Mouse (Mus musculus): ENCODE data around the gene Tmeff1. TPM values are rescaled to one million over a fixed set of nuclear protein-coding genes. Genes with fewer than 3 reads are reported as not detected.

The Tmeff1 gene
- total and polyA plus RNA-seq, 2 experiments from 2014 or later: 14.7 to 17.7 TPM

DNA sequence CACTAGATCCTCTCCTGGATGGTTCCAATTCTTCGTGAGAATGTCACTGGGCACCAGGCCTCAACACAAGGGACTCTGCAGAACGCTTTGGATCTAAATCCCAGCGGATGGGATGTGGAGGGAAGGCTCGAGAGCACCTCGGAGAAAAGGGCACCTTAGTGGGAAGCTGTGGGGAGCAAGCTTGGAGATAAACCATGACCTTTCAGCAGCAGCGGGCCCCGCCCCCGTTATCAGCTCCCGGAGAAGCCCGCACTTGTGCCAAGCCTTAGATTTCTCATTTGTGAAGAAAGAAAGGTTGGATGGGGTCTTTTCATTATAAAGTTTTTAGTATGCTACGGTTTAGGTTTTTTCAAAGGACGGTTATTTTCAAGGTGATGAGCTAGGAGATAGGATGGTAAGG lies 39.0 kb upstream of the Tmeff1 start:
- ATAC-seq (ENCODE audit: insufficient read depth, low read depth) (no peak), DNase-seq (ENCODE audit: low spot score) (no peak)
- TF ChIP-seq EP300 (IDR thresholded peaks at IDR 0.05; ENCODE audit: low read depth): no peak
- H3K4me3 ChIP-seq (ENCODE audit: low read depth, low read length): no peak overlapping the region
- no peak overlapping the region for H3K27ac ChIP-seq (ENCODE audit: low read depth)
- H3K4me1 ChIP-seq (ENCODE audit: control insufficient read depth, insufficient read depth): peaks cover 46% of the 10 kb centered on the region
- no peak overlapping the region for H3K9ac ChIP-seq (replicated peaks; ENCODE audit: low read depth, low read length)
- no peak overlapping the region for H3K4me2 ChIP-seq (ENCODE audit: low read depth, low read length)
- H3K36me3 ChIP-seq (replicated peaks; ENCODE audit: control insufficient read depth, insufficient read depth, low read length): no peaks in the 10 kb centered on the region
- H3K27me3 ChIP-seq (ENCODE audit: control insufficient read depth, insufficient read depth, low read length): no peaks in the 10 kb centered on the region
- H3K9me3 ChIP-seq (replicated peaks; ENCODE audit: control insufficient read depth, low read length): no peaks in the 10 kb centered on the region
- 38% methylated on average over 12 of the region's 12 CpGs for WGBS

DNA sequence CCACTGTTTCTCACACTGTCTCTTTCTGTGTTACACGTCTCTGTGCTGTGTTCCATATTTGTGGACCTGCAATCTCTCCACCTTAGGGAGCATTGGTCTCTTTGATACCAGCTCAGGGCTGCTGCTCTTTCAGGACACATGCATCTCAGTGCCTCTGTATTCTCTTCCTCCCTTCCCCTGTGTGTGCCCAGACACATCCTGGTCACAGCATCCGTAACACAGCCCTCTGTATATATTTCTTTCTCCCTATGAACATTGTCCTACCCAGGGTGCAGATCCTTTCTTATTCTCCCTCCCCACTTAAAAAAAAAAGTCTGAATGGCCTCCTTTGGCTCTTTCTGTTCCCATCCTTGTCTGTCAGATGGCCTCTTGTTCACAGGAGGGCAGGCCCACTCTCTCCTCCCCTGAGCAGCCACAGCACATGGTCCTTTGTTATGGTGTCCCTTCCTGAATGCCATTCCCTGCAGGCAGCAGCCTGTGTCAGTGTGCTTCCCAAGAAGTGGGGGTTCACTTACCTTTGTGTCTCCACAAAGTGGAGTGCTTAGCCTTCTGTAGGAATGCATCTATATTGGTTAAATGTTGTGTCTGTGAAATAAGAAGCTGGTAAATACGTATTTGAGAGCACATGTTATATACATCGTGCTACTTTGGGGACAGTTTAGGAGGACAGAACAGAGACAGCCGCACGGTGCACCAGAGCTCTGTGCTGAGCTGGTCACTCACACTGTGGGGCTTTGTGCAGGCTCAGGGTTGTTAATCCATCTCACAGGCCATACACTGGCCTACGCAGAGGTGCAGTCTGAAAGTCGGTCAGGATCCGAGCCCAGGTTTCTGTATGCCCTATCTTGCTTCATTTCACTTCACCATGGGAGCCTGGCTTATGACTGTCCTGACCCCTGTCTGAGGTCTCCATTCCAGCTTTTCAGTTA lies 38.1 kb upstream of the Tmeff1 start:
- Histone ChIP-seq H3K9ac (replicated peaks; ENCODE audit: low read depth, low read length) (no peak overlapping the region), H3K27me3 (ENCODE audit: control insufficient read depth, insufficient read depth, low read length) (no peaks in the 10 kb centered on the region), H3K4me3 (ENCODE audit: low read depth, low read length) (no peak overlapping the region), H3K36me3 (replicated peaks; ENCODE audit: control insufficient read depth, insufficient read depth, low read length) (no peaks in the 10 kb centered on the region), H3K4me1 (ENCODE audit: control insufficient read depth, insufficient read depth) (peaks cover 40% of the 10 kb centered on the region), H3K27ac (ENCODE audit: low read depth) (no peak overlapping the region), H3K9me3 (replicated peaks; ENCODE audit: control insufficient read depth, low read length) (no peaks in the 10 kb centered on the region), H3K4me2 (ENCODE audit: low read depth, low read length) (no peak overlapping the region)
- WGBS: 79% methylated on average over 9 of the region's 9 CpGs
- no peak for ATAC-seq (ENCODE audit: insufficient read depth, low read depth)
- DNase-seq (ENCODE audit: low spot score): no peak
- TF ChIP-seq CTCF (IDR thresholded peaks at IDR 0.05; ENCODE audit: low read depth) (no peak), EP300 (IDR thresholded peaks at IDR 0.05; ENCODE audit: low read depth) (no peak)

DNA sequence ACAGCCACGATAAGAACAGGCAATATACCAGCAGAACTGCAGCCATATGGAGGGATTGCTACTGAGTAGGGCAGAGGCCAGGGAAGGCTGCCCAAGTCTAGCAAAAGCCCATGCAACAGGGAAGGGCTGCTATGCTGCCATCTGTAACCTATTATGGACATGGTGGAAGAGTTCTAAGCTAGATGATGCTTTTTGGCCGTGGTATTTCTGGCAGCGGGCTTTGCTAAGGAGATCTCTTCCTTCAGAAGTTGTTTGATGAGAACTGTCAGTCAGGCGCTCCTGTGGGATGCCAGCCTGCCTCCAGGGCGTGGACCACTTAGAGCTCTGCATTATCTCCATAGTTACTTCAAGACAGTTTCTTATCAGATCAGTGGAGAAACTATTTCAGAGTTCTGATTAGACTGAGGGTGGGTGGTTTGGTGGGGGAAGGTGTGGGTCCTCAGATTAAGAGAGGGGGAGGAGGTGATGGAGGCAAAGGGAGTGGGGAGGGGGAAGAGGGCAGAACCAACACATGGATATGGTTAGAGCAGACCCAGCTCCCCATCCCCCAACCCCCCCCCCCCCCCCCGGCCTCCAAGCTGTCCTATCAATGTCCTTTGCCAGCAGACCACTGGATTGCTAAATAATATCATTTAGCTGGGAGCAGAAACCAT lies 36.5 kb upstream of the Tmeff1 start:
- peaks cover 12% of the 10 kb centered on the region for H3K36me3 ChIP-seq (replicated peaks; ENCODE audit: control insufficient read depth, insufficient read depth, low read length)
- no peak overlapping the region for H3K9ac ChIP-seq (replicated peaks; ENCODE audit: low read depth, low read length)
- no peak for DNase-seq (ENCODE audit: low spot score)
- WGBS: 44% methylated on average over 5 of the region's 6 CpGs
- H3K27ac ChIP-seq (ENCODE audit: low read depth): no peak overlapping the region
- H3K27me3 ChIP-seq (ENCODE audit: control insufficient read depth, insufficient read depth, low read length): no peaks in the 10 kb centered on the region
- TF ChIP-seq CTCF (IDR thresholded peaks at IDR 0.05; ENCODE audit: low read depth): no peak
- TF ChIP-seq EP300 (IDR thresholded peaks at IDR 0.05; ENCODE audit: low read depth): no peak
- ATAC-seq (ENCODE audit: insufficient read depth, low read depth): no peak
- no peaks in the 10 kb centered on the region for H3K9me3 ChIP-seq (replicated peaks; ENCODE audit: control insufficient read depth, low read length)
- no peak overlapping the region for H3K4me3 ChIP-seq (ENCODE audit: low read depth, low read length)
- H3K4me2 ChIP-seq (ENCODE audit: low read depth, low read length): no peak overlapping the region
- H3K4me1 ChIP-seq (ENCODE audit: control insufficient read depth, insufficient read depth): peaks cover 24% of the 10 kb centered on the region

DNA sequence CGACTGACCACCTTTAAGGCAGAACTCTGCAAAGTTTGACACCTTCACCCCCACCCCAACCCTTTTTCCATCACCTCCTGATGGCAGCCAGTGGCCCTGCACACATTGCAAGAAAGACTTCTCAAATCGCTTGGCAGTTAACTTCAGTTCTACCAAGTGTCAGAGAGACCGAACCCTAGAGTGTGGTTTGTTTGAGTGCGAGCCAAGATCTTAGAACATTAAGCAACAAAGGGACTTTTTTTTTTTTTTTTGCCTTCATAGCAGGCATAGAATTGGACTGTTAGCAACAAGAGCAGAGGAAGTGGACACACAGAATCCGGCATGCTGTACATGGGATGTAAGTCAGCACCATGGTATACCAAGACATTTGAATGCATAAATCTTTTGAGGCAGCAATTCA lies 35.3 kb upstream of the Tmeff1 start:
- TF ChIP-seq CTCF (IDR thresholded peaks at IDR 0.05; ENCODE audit: low read depth): no peak
- TF ChIP-seq EP300 (IDR thresholded peaks at IDR 0.05; ENCODE audit: low read depth): no peak
- Histone ChIP-seq H3K9ac (replicated peaks; ENCODE audit: low read depth, low read length) (no peak overlapping the region), H3K9me3 (replicated peaks; ENCODE audit: control insufficient read depth, low read length) (no peaks in the 10 kb centered on the region), H3K27ac (ENCODE audit: low read depth) (no peak overlapping the region), H3K27me3 (ENCODE audit: control insufficient read depth, insufficient read depth, low read length) (no peaks in the 10 kb centered on the region), H3K4me2 (ENCODE audit: low read depth, low read length) (no peak overlapping the region), H3K36me3 (replicated peaks; ENCODE audit: control insufficient read depth, insufficient read depth, low read length) (peaks cover 15% of the 10 kb centered on the region), H3K4me1 (ENCODE audit: control insufficient read depth, insufficient read depth) (peaks cover 13% of the 10 kb centered on the region), H3K4me3 (ENCODE audit: low read depth, low read length) (no peak overlapping the region)
- ATAC-seq (ENCODE audit: insufficient read depth, low read depth): no peak
- WGBS: 54% methylated on average over 5 of the region's 5 CpGs
- DNase-seq (ENCODE audit: low spot score): no peak

DNA sequence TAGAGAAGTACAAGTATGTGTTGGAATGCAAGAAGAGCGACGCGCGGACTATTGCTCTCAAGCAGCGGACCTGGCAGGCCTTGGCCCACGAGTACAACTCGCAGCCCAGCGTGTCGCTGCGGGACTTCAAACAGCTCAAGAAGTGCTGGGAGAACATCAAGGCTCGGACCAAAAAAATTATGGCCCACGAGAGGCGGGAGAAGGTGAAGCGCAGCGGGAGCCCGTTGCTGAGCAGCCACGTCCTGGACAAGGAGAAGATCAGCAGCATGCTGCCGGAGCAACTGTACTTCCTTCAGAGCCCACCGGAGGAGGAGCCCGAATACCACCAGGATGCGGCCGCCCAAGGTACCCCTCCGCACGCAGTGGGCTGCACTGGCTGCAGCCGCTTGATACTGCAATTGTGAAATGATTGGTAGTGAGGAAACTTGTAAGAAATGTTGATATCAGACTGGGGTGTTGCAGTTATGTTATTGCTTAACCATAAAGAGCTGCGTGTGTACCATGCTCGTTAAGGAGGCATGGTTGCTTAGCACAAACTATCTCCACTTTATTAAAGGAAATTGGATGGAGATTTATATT lies 32.4 kb upstream of the Tmeff1 start:
- Histone ChIP-seq H3K4me3 (ENCODE audit: low read depth, low read length) (no peak overlapping the region), H3K9ac (replicated peaks; ENCODE audit: low read depth, low read length) (no peak overlapping the region), H3K9me3 (replicated peaks; ENCODE audit: control insufficient read depth, low read length) (no peaks in the 10 kb centered on the region), H3K27ac (ENCODE audit: low read depth) (no peak overlapping the region), H3K4me2 (ENCODE audit: low read depth, low read length) (no peak overlapping the region), H3K27me3 (ENCODE audit: control insufficient read depth, insufficient read depth, low read length) (no peaks in the 10 kb centered on the region), H3K36me3 (replicated peaks; ENCODE audit: control insufficient read depth, insufficient read depth, low read length) (peaks cover 15% of the 10 kb centered on the region), H3K4me1 (ENCODE audit: control insufficient read depth, insufficient read depth) (no peaks in the 10 kb centered on the region)
- DNase-seq (ENCODE audit: low spot score) (no peak), ATAC-seq (ENCODE audit: insufficient read depth, low read depth) (no peak)
- WGBS: 91% methylated on average over 27 of the region's 27 CpGs
- TF ChIP-seq CTCF (IDR thresholded peaks at IDR 0.05; ENCODE audit: low read depth) (no peak), EP300 (IDR thresholded peaks at IDR 0.05; ENCODE audit: low read depth) (no peak)
